Mouse (Mus musculus) activated CD4-positive, CD25-positive, alpha-beta regulatory T cell, adult 4 months (primary cell): ENCODE results near the gene Lrrc40. TPM values are rescaled to one million over a fixed set of nuclear protein-coding genes. Genes with fewer than 3 reads are reported as not detected.
A peak's percentile ranks its signal among the peaks of the same experiment; 100 is the strongest.

Experiments
- ATAC-seq: one replicate; pipeline ENCODE4 v1.8.0; 2017
- polyA plus RNA-seq, 2 experiments: library from polyadenylated mRNA; unstranded; fragments of 100-300 nt; shearing (Covaris generic); gene quantifications; one replicate each; pipeline ENCODE4 v1.2.1; 2017

Lrrc40 gene
- 10 to 100 TPM; 30.1 to 33.9 TPM for polyA plus RNA-seq

DNA sequence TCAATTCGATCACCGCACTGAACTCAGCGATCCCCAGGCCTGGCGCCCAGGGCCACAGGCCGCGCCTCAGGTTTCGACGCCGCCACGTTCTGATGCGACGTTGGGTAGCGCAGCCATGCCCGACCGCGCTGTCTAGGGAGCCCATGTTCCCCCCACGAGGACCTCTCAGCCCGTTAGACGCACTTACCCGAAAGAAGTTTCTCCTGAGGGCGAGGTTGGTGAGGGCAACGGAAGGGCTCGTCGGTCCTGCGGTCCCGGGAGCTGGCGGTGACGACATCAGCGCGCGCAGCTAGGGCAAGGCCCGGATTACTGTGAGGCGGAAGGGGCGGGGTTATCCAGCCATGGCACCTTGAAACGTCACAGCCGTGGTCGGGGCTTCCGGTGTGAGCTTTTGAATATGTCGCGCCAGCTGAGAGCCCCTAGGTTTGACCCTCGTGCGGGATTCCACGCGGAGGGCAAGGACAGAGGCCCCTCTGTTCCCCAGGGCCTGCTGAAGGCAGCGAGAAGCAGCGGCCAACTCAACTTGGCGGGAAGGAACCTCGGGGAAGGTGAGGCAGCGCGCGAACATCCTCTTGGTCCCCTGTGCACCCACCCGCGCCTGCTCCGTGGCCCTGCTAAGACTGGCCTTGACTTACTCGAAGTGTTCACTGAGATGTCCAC is at the start of gene Lrrc40, which contains the start of gene Srsf11:
Gene Lrrc40 (plus strand): TSS at position 334 of the 660 bp plus-strand sequence.
Gene Srsf11 (minus strand): TSS at position 311 of the 660 bp plus-strand sequence.
- peak; percentile 86 for ATAC-seq

GRCm38 (mm10) chr3:157993322-157993721 is 43.1 kb upstream of the Lrrc40 start:
- no peak for ATAC-seq

- ATAC-seq: no peak
These were observed 40.7 kb upstream of the Lrrc40 start for GRCm38 (mm10) chr3:157995726-157996125.

- no peak for ATAC-seq
These were observed 37.6 kb upstream of the Lrrc40 start for GRCm38 (mm10) chr3:157998742-157999369.

- ATAC-seq: no peak
These were observed 27.8 kb upstream of the Lrrc40 start for GRCm38 (mm10) chr3:158008647-158009046.

- no peak for ATAC-seq
These were observed 26.6 kb upstream of the Lrrc40 start for GRCm38 (mm10) chr3:158009762-158010320.

- peak; percentile 81 for ATAC-seq
These were observed 5.0 kb upstream of the Lrrc40 start for GRCm38 (mm10) chr3:158031371-158031925.

DNA sequence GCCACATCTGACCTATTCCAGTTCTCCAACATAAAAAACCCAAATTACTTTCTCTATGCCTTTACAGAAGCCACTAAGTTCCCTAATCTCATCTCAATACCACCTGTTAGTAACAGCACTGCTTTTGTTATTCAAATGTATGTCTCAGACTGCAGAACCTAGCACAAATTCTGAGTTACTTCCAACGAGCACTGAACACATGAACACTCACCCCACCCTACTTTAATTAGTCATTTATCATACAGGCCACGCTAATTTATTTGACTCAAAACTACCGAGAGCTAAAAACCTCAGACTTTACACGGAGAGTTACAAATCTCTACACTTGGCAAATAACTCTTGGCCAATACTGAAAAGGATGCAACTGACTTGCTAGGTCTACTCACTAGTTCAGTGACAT is 4.4 kb upstream of the Lrrc40 start:
- ATAC-seq: no peak

DNA sequence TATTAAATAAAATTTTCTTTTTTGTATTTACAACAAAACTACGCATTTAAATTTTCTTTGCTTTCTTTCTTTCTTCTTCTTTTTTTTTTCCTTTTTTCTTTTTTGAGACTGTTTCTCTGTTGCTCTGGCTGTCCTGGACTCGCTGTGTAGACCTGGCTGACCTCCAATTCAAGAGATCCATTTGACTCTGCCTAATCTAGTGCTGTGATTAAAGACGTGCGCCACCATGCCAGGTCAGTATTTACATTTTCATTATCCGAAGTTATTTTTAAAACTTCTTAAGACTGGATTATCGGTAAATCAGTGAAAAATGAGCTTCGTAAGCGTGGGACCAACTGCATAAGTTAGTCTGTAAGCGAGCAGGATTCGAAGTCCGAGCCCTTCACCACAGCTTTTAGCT is 596 bp upstream of the Lrrc40 start:
- ATAC-seq: no peak

- no peak for ATAC-seq
These were observed 1.6 kb downstream of the Lrrc40 start for GRCm38 (mm10) chr3:158038106-158038505.

- ATAC-seq: no peak
These were observed 4.3 kb downstream of the Lrrc40 start for GRCm38 (mm10) chr3:158040755-158041154.

GRCm38 (mm10) chr3:158049508-158049907 is 13.0 kb downstream of the Lrrc40 start:
- ATAC-seq: no peak

GRCm38 (mm10) chr3:158060621-158061291 is 24.3 kb downstream of the Lrrc40 start:
- no peak for ATAC-seq

DNA sequence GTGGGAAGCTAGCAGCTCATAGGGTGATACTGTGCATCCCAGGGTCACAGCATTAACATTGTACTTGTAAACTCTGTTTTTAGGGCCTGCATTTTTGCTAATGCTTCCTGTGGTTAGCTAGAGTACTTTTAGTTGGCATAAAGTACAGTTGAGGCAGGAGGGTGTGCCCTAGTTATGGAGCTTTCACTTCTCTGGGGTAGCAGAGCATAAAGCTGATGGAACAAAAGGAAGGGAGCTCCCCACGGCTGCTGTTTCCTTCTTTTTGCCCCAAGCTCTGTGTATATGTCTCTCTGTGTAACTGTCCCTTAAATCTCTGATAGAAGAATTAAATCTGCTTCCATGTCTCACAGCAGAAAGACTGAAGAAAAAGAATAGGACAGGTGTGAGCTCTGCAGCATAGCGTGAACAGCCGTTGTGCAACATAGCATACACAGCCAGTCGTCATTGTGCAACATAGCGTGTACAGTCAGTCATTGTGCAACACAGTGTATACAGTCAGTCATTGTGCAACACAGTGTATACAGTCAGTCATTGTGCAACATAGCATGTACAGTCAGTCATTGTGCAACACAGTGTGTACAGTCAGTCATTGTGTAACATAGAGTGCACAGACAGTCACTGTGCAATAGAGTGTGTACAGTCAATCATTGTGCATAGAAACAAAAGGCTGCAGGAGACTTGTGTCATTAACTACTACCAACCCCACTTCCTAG is 25.5 kb downstream of the Lrrc40 start:
- ATAC-seq: no peak

GRCm38 (mm10) chr3:158065256-158065655 is 28.8 kb downstream of the Lrrc40 start:
- no peak for ATAC-seq

- no peak for ATAC-seq
These were observed 31.5 kb downstream of the Lrrc40 start for GRCm38 (mm10) chr3:158067916-158068315.

DNA sequence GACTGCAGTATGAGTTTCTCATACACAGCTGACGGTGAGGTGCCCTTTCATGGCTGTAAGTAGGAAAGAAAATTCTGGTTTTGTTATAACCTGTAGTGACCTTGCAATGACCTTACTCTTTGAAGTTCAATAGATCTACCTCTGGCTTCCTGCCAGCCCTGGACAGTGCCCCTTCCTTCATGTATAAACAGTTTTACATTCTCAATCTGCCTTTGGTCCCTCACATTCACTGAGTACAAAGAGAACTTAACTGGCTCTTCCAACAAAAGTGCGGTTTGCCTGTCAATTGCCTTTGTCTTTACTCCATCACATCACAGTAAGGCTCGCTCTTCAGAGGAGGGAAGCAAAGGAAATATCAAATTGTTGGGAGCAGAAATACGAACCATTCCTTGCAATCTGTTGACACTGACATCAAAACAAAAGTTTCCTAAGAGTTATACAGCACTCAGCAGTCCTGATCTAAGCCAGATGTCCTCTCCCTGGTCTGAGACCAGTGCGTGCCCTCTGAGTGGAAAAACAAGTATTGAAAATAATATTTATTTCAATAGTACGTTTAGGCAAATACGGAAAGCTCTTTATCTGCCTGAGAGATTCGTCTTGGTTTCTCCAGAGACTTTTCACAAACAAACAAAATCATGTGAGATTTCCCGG is 32.3 kb downstream of the Lrrc40 start:
- no peak for ATAC-seq

- no peak for ATAC-seq
These were observed 38.5 kb downstream of the Lrrc40 start for GRCm38 (mm10) chr3:158075004-158075403.

DNA sequence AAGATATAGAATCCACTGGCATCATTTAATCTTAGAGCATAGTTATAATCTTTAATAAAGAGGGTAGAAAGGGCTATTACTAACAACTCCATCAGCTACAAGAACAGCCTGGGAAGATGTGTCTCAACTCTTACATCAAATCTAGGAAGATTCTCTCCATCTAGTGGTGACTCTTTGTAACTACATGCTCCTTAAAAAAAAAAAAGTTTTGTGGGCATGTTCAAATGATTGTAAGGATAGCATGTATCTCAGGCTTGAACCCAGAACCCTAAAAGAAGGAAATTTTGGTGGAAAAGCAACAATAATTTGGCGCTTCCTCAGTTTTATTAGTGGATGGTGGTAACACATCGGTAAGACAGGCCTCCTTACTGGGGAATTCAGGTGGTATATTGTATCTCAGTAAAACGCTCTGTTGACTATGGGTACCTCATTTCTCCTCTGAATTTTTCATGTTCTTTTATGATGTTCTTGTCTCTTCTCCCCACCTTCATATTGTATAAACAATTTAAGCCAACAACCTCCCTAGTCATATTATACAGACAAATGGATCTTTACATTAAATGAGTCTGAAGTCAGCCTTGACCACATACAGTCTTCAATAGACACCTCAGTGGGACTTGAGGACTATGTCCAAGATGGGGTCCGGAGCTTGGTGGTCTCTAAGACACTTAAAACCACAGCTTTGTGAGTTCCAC is 40.4 kb downstream of the Lrrc40 start:
- peak; percentile 59 for ATAC-seq

DNA sequence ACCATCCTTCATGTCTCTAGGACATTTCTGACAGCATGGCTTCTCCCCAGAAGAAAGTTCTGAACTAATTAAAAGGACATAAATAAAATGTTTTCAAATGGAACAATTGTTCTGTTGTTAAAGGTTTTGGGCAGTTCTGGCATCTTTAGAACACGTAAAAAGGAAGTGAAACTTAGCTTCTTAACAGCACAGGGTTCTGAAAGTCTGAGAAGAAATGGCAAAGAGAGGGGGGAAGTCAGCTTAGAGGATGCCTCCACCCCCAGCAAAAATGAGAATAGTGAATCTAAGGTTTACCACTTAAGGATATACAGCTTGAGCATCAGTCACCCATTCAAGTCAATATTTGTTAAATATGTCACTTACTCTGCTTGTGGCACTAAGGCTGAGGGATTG is 40.9 kb downstream of the Lrrc40 start:
- ATAC-seq: no peak

DNA sequence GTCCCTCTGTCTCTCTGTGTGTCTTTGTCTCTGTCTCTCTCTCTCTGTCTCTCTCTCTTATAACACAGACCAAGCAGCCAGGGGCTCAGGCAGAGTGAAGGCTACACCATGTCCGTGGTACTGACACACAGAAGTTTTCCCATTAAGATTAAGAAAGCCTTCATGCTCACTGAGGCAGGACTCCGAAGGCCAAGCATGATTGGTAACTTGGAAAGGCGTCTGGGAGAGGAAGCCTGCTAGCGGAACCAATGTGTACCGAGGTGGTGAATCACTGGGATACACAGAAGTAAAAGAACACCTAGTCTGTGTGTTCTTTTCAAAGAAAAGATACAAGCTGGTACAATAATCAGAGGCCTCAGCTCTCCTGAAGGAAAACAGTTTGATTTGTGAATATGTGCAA is 41.4 kb downstream of the Lrrc40 start:
- ATAC-seq: no peak
